Mouse (Mus musculus): ENCODE measurements at regions not wholly inside any gene's neighbourhood (a gene's known extent, or its start where the extent isn't known, plus 50 kb on each side); places are given as distances from the start of the nearest gene placed in this dataset.
"Not testable (repeated sequence)": the region's sequence is repeated elsewhere in the genome, so short reads cannot be mapped to it uniquely, and the experiment has no call there.

GRCm38 (mm10) chr14:76753734-76754133 lies 197.0 kb upstream of the Serp2 start:
- no peak for DNase-seq (ENCODE audit: low spot score)

- DNase-seq (ENCODE audit: low spot score) = no peak
Measured at GRCm38 (mm10) chr14:76749178-76749577, 192.5 kb upstream of the Serp2 start.

- DNase-seq (ENCODE audit: low spot score) = no peak
Measured at GRCm38 (mm10) chr14:76748711-76749110, 192.0 kb upstream of the Serp2 start.

GRCm38 (mm10) chr14:76747814-76748213 lies 191.1 kb upstream of the Serp2 start:
- no peak for DNase-seq (ENCODE audit: low spot score)

GRCm38 (mm10) chr14:76746282-76746681 lies 189.6 kb upstream of the Serp2 start:
- DNase-seq (ENCODE audit: low spot score) = no peak

GRCm38 (mm10) chr14:76744674-76745433 lies 188.2 kb upstream of the Serp2 start:
- no peak for DNase-seq (ENCODE audit: low spot score)

GRCm38 (mm10) chr14:76742297-76742696 lies 185.6 kb upstream of the Serp2 start:
- no peak for DNase-seq (ENCODE audit: low spot score)

- DNase-seq (ENCODE audit: low spot score) = no peak
Measured at GRCm38 (mm10) chr14:76739836-76740597, 183.3 kb upstream of the Serp2 start.

GRCm38 (mm10) chr14:76735997-76736396 lies 179.3 kb upstream of the Serp2 start:
- DNase-seq (ENCODE audit: low spot score) = no peak

GRCm38 (mm10) chr14:76735107-76735506 lies 178.4 kb upstream of the Serp2 start:
- DNase-seq (ENCODE audit: low spot score) = no peak

- DNase-seq (ENCODE audit: low spot score) = no peak
Measured at GRCm38 (mm10) chr14:76733258-76733823, 176.7 kb upstream of the Serp2 start.

GRCm38 (mm10) chr14:76731096-76731986 lies 174.7 kb upstream of the Serp2 start:
- no peak for DNase-seq (ENCODE audit: low spot score)

- DNase-seq (ENCODE audit: low spot score) = no peak
Measured at GRCm38 (mm10) chr14:76725844-76726243, 169.2 kb upstream of the Serp2 start.

GRCm38 (mm10) chr14:76725231-76725630 lies 168.5 kb upstream of the Serp2 start:
- DNase-seq (ENCODE audit: low spot score) = not testable (repeated sequence)

- no peak for DNase-seq (ENCODE audit: low spot score)
Measured at GRCm38 (mm10) chr14:76724826-76725225, 168.1 kb upstream of the Serp2 start.

- DNase-seq (ENCODE audit: low spot score) = no peak
Measured at GRCm38 (mm10) chr14:76724395-76724794, 167.7 kb upstream of the Serp2 start.

- DNase-seq (ENCODE audit: low spot score) = no peak
Measured at GRCm38 (mm10) chr14:76723551-76723950, 166.9 kb upstream of the Serp2 start.

GRCm38 (mm10) chr14:76722297-76722696 lies 165.6 kb upstream of the Serp2 start:
- DNase-seq (ENCODE audit: low spot score) = no peak

- no peak for DNase-seq (ENCODE audit: low spot score)
Measured at GRCm38 (mm10) chr14:76721751-76722150, 165.1 kb upstream of the Serp2 start.

- no peak for DNase-seq (ENCODE audit: low spot score)
Measured at GRCm38 (mm10) chr14:76717081-76717480, 160.4 kb upstream of the Serp2 start.

GRCm38 (mm10) chr14:76714727-76715126 lies 158.0 kb upstream of the Serp2 start:
- no peak for DNase-seq (ENCODE audit: low spot score)

GRCm38 (mm10) chr14:76713946-76714345 lies 157.3 kb upstream of the Serp2 start:
- no peak for DNase-seq (ENCODE audit: low spot score)

All from urinary bladder, postnatal 10 days (tissue).